Mouse (Mus musculus): ENCODE measurements at regions not wholly inside any gene's neighbourhood (a gene's known extent, or its start where the extent isn't known, plus 50 kb on each side); places are given as distances from the start of the nearest gene placed in this dataset.
A peak's percentile ranks its signal among the peaks of the same experiment; 100 is the strongest.

GRCm38 (mm10) chr6:100452097-100453002 is 165.1 kb upstream of the Rybp start:
- H3K27me3 ChIP-seq (ENCODE audit: control insufficient read depth, insufficient read depth, low read depth, low read length): no peaks in the 10 kb centered on the region
- H3K9ac ChIP-seq (ENCODE audit: low read depth, low read length): no peak overlapping the region
- H3K4me3 ChIP-seq (ENCODE audit: low read depth, low read length): no peak overlapping the region
- 0 out of 2 replicates have a peak, but pooled peaks cover 3% of the 10 kb centered on the region for H3K9me3 ChIP-seq (replicated peaks; ENCODE audit: control insufficient read depth, low read length)
- ATAC-seq (ENCODE audit: low read depth): peak; percentile 91
- H3K27ac ChIP-seq (ENCODE audit: low read length): 0 out of 2 replicates have a peak overlapping the region, but pooled peaks have one; percentile 35
- no peaks in the 10 kb centered on the region for H3K36me3 ChIP-seq (ENCODE audit: control insufficient read depth, insufficient read depth)
- H3K4me2 ChIP-seq (ENCODE audit: low read depth, low read length): no peak overlapping the region
- WGBS (ENCODE audit: insufficient replicate concordance): 43% methylated on average over 9 of the region's 9 CpGs
- no peaks in the 10 kb centered on the region for H3K4me1 ChIP-seq (ENCODE audit: control insufficient read depth, low read depth, low read length)

DNA sequence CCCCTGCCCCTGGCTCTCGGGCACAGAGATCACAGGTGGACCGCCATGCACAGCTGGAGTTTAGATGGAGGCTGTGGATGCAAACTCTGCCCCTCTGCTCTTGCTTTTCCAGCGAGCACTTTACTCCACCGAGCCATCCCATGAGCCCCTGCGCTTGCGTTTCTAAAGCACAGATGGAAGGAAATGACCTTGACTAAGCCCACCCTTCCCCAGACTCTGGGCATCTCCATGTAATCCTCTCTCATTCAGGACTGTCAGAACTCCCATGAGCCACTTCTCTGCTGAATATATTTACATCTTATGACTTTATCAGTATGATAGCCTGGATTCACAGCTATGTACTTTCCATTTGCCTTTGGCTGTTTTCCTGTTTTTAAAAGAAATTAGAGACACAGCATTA is 162.8 kb upstream of the Rybp start:
- Histone ChIP-seq H3K4me3 (ENCODE audit: low read depth, low read length) (no peak overlapping the region), H3K9me3 (replicated peaks; ENCODE audit: control insufficient read depth, low read length) (0 out of 2 replicates have a peak, but pooled peaks cover 3% of the 10 kb centered on the region), H3K27me3 (ENCODE audit: control insufficient read depth, insufficient read depth, low read depth, low read length) (no peaks in the 10 kb centered on the region), H3K9ac (ENCODE audit: low read depth, low read length) (no peak overlapping the region), H3K27ac (ENCODE audit: low read length) (no peak overlapping the region), H3K4me1 (ENCODE audit: control insufficient read depth, low read depth, low read length) (no peaks in the 10 kb centered on the region), H3K4me2 (ENCODE audit: low read depth, low read length) (no peak overlapping the region), H3K36me3 (ENCODE audit: control insufficient read depth, insufficient read depth) (no peaks in the 10 kb centered on the region)
- 76% methylated on average over 6 of the region's 6 CpGs for WGBS (ENCODE audit: insufficient replicate concordance)
- no peak for ATAC-seq (ENCODE audit: low read depth)

GRCm38 (mm10) chr6:100449087-100449486 is 161.8 kb upstream of the Rybp start:
- 77% methylated on average over 4 of the region's 4 CpGs for WGBS (ENCODE audit: insufficient replicate concordance)
- H3K27ac ChIP-seq (ENCODE audit: low read length): no peak overlapping the region
- H3K36me3 ChIP-seq (ENCODE audit: control insufficient read depth, insufficient read depth): no peaks in the 10 kb centered on the region
- no peak overlapping the region for H3K4me2 ChIP-seq (ENCODE audit: low read depth, low read length)
- H3K4me3 ChIP-seq (ENCODE audit: low read depth, low read length): no peak overlapping the region
- 0 out of 2 replicates have a peak, but pooled peaks cover 3% of the 10 kb centered on the region for H3K9me3 ChIP-seq (replicated peaks; ENCODE audit: control insufficient read depth, low read length)
- no peaks in the 10 kb centered on the region for H3K4me1 ChIP-seq (ENCODE audit: control insufficient read depth, low read depth, low read length)
- no peaks in the 10 kb centered on the region for H3K27me3 ChIP-seq (ENCODE audit: control insufficient read depth, insufficient read depth, low read depth, low read length)
- no peak for ATAC-seq (ENCODE audit: low read depth)
- no peak overlapping the region for H3K9ac ChIP-seq (ENCODE audit: low read depth, low read length)

DNA sequence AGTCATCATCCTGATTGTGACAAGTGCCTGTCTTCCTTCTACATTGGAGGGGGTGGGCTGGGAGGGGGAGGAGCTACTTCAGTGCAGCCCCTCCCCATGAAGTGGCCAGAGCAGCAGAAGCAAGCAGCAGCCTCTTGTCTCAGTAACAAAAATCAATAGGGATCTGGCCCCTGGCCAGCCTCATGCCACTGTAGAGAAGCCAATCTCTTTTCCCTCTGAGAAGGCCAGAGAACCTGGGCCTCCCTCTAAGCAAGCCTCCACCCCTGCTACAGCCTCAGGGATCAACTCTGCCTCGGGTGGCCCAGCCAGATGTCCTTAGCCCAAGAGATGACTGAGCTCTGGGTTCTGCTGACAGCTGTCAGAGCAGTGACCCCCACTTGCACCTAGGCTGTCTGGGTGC is 159.9 kb upstream of the Rybp start:
- H3K9ac ChIP-seq (ENCODE audit: low read depth, low read length): no peak overlapping the region
- H3K4me2 ChIP-seq (ENCODE audit: low read depth, low read length): no peak overlapping the region
- H3K36me3 ChIP-seq (ENCODE audit: control insufficient read depth, insufficient read depth): no peaks in the 10 kb centered on the region
- H3K27ac ChIP-seq (ENCODE audit: low read length): no peak overlapping the region
- no peaks in the 10 kb centered on the region for H3K27me3 ChIP-seq (ENCODE audit: control insufficient read depth, insufficient read depth, low read depth, low read length)
- H3K4me1 ChIP-seq (ENCODE audit: control insufficient read depth, low read depth, low read length): no peaks in the 10 kb centered on the region
- 0 out of 2 replicates have a peak, but pooled peaks cover 3% of the 10 kb centered on the region for H3K9me3 ChIP-seq (replicated peaks; ENCODE audit: control insufficient read depth, low read length)
- no peak overlapping the region for H3K4me3 ChIP-seq (ENCODE audit: low read depth, low read length)
- WGBS (ENCODE audit: insufficient replicate concordance): 12% methylated on average over 1 of the region's 1 CpGs
- no peak for ATAC-seq (ENCODE audit: low read depth)

DNA sequence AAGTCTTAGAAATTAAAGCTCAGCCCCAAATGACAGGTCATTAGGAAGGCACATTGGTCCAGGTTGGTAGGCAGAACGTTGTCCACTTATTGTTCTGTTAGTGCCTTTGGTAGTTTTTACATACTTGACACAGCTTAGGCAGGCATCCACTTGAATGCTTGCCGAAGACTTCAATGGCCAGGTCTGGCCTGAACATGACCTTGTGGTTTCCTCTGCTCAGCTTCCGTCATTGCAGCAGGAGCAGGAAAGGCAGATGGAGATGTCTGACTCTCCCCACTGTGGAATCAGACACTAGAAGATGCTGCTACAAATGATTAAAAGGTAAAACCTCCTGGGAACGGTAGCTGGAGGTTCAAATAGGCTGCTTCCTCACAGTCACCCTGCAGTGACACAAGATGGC is 159.5 kb upstream of the Rybp start:
- ATAC-seq (ENCODE audit: low read depth): no peak
- Histone ChIP-seq H3K9ac (ENCODE audit: low read depth, low read length) (no peak overlapping the region), H3K4me3 (ENCODE audit: low read depth, low read length) (no peak overlapping the region), H3K9me3 (replicated peaks; ENCODE audit: control insufficient read depth, low read length) (0 out of 2 replicates have a peak, but pooled peaks cover 3% of the 10 kb centered on the region), H3K27ac (ENCODE audit: low read length) (no peak overlapping the region), H3K36me3 (ENCODE audit: control insufficient read depth, insufficient read depth) (no peaks in the 10 kb centered on the region), H3K4me2 (ENCODE audit: low read depth, low read length) (no peak overlapping the region), H3K27me3 (ENCODE audit: control insufficient read depth, insufficient read depth, low read depth, low read length) (no peaks in the 10 kb centered on the region), H3K4me1 (ENCODE audit: control insufficient read depth, low read depth, low read length) (no peaks in the 10 kb centered on the region)
- WGBS (ENCODE audit: insufficient replicate concordance): 26% methylated on average over 4 of the region's 4 CpGs

DNA sequence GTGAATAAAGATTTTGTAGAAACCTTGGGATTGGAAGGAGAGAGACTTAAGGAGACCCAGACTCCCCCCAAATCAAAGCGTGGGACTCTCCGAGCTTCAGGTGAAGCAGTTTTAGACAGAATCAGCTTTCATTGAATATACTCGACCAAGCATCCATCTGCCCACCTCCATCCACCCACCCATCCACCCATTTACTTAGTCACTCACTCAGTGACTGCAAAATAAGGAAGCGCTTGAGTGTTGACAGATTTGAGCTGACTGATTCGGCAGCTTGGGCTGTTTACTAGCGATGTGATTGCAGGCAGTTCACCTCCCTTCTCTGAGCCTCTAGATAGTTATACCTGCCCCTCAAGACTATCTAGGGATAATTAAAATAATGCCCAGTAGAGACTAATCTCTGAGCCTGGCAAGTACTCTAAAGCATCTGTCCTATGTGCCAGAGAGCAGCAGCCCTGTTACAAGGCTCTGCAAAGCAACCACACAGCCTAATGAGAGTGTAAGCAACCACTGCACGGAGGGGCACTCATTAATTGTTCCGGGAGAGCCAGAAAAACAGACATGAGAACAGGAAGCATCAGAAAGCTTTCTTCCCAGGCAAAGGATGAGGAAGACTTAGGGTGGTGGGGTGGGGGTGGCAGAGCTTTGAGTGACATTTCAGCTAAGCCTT is 151.9 kb upstream of the Rybp start:
- Histone ChIP-seq H3K9me3 (replicated peaks; ENCODE audit: control insufficient read depth, low read length) (no peaks in the 10 kb centered on the region), H3K9ac (ENCODE audit: low read depth, low read length) (no peak overlapping the region), H3K4me2 (ENCODE audit: low read depth, low read length) (peak overlapping the region; percentile 35), H3K27me3 (ENCODE audit: control insufficient read depth, insufficient read depth, low read depth, low read length) (no peaks in the 10 kb centered on the region), H3K4me1 (ENCODE audit: control insufficient read depth, low read depth, low read length) (peaks cover 4% of the 10 kb centered on the region; the same call in 1 of the 2 replicates), H3K4me3 (ENCODE audit: low read depth, low read length) (no peak overlapping the region), H3K36me3 (ENCODE audit: control insufficient read depth, insufficient read depth) (no peaks in the 10 kb centered on the region), H3K27ac (ENCODE audit: low read length) (no peak overlapping the region)
- 5% methylated on average over 8 of the region's 8 CpGs for WGBS (ENCODE audit: insufficient replicate concordance)
- ATAC-seq (ENCODE audit: low read depth): no peak

- Histone ChIP-seq H3K9me3 (replicated peaks; ENCODE audit: control insufficient read depth, low read length) (no peaks in the 10 kb centered on the region), H3K27me3 (ENCODE audit: control insufficient read depth, insufficient read depth, low read depth, low read length) (no peaks in the 10 kb centered on the region), H3K4me2 (ENCODE audit: low read depth, low read length) (peak overlapping the region; percentile 35), H3K9ac (ENCODE audit: low read depth, low read length) (no peak overlapping the region), H3K27ac (ENCODE audit: low read length) (no peak overlapping the region), H3K4me1 (ENCODE audit: control insufficient read depth, low read depth, low read length) (peaks cover 4% of the 10 kb centered on the region; the same call in 1 of the 2 replicates), H3K4me3 (ENCODE audit: low read depth, low read length) (0 out of 2 replicates have a peak overlapping the region, but pooled peaks have one; percentile 12), H3K36me3 (ENCODE audit: control insufficient read depth, insufficient read depth) (no peaks in the 10 kb centered on the region)
- no peak for ATAC-seq (ENCODE audit: low read depth)
- WGBS (ENCODE audit: insufficient replicate concordance): 1% methylated on average over 13 of the region's 13 CpGs
These were observed 151.3 kb upstream of the Rybp start for GRCm38 (mm10) chr6:100438511-100438991.

GRCm38 (mm10) chr6:100437980-100438379 is 150.7 kb upstream of the Rybp start:
- Histone ChIP-seq H3K9me3 (replicated peaks; ENCODE audit: control insufficient read depth, low read length) (no peaks in the 10 kb centered on the region), H3K4me1 (ENCODE audit: control insufficient read depth, low read depth, low read length) (peaks cover 4% of the 10 kb centered on the region), H3K36me3 (ENCODE audit: control insufficient read depth, insufficient read depth) (no peaks in the 10 kb centered on the region), H3K4me2 (ENCODE audit: low read depth, low read length) (no peak overlapping the region), H3K27me3 (ENCODE audit: control insufficient read depth, insufficient read depth, low read depth, low read length) (no peaks in the 10 kb centered on the region), H3K27ac (ENCODE audit: low read length) (no peak overlapping the region), H3K4me3 (ENCODE audit: low read depth, low read length) (no peak overlapping the region), H3K9ac (ENCODE audit: low read depth, low read length) (no peak overlapping the region)
- ATAC-seq (ENCODE audit: low read depth): no peak
- whole genome bisulfite sequencing (ENCODE audit: insufficient replicate concordance): 24% methylated on average over 5 of the region's 5 CpGs

DNA sequence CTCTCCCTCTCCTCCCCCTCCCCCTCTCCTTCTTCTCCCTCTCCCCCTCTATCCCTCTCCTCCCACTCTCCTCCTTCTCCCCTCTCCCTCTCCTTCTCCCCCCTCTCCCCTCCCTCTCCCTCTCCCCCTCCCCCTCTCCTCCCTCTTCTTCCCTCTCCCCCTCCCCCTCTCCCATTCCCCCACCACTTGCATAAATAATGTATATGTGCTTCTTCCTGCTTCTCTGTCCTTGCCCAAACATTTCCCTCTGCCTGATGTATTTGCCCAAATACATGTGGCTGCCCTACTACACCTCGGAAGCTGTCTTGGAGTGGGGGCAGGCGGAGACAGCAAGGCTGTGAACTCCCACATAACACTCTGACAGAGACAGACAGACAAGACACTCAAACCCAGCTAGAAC is 149.2 kb upstream of the Rybp start:
- H3K9ac ChIP-seq (ENCODE audit: low read depth, low read length): no peak overlapping the region
- H3K27me3 ChIP-seq (ENCODE audit: control insufficient read depth, insufficient read depth, low read depth, low read length): no peaks in the 10 kb centered on the region
- no peaks in the 10 kb centered on the region for H3K36me3 ChIP-seq (ENCODE audit: control insufficient read depth, insufficient read depth)
- ATAC-seq (ENCODE audit: low read depth): no peak
- H3K4me2 ChIP-seq (ENCODE audit: low read depth, low read length): no peak overlapping the region
- no peak overlapping the region for H3K27ac ChIP-seq (ENCODE audit: low read length)
- 43% methylated on average over 2 of the region's 2 CpGs for WGBS (ENCODE audit: insufficient replicate concordance)
- H3K4me1 ChIP-seq (ENCODE audit: control insufficient read depth, low read depth, low read length): peaks cover 7% of the 10 kb centered on the region
- no peaks in the 10 kb centered on the region for H3K9me3 ChIP-seq (replicated peaks; ENCODE audit: control insufficient read depth, low read length)
- H3K4me3 ChIP-seq (ENCODE audit: low read depth, low read length): no peak overlapping the region
